8 mouse cellular contexts compared by ENCODE assay signal in the genomic region with DNA sequence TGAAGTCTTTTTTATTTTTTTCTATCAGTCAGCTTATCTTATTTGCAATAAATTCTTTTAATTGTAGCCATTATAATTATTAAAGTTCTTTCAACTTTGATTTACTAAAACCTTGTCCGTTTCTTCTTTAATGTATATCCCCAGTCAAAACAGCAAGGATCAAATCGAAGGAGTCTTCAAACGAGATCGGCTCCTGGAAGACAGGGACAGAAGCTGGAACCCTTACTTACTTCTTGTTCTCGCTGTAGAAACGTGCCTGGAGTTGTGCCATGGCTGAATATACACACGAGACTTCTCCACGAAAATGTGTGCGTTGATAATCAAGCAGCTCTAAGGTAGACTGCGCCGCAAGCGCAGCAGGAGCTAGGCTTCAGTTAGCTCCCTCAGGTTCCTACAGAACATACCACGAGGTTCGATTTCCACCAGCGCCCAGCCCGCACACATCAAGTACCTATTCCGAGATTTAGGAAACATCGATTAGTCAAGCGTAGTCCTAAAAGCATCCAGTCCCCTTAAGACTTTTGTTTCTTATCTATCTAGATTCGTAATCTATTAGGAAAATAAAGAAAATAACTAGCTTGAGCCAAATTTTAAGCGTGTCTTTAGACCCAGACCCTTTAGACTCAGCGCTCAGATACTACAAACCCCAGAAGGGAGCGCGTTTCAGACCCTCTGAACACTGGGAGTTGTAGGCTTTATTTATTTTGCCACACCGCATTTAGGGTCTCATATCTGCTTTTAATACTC. TPM values are rescaled to one million over a fixed set of nuclear protein-coding genes. Genes with fewer than 3 reads are reported as not detected.
DNase-seq lines count a peak whose midpoint lies in the region; ATAC-seq and TF ChIP-seq lines count a peak whose summit lies in the region.

No protein-coding gene starts in this region.

- TF ChIP-seq CTCF in CH12.LX (conservative IDR thresholded peaks at IDR 0.05 in 1 of 2, IDR thresholded peaks at IDR 0.05 in 1 of 2; ENCODE audit: low read depth in 2 of 2, low read length in 2 of 2) = no peak
- no peak for TF ChIP-seq CTCF in liver, postnatal 0 days (IDR thresholded peaks at IDR 0.05; ENCODE audit: low read depth)

- peaks cover 24 to 30% of the 10 kb centered on the region in 2 experiments for H3K36me3 ChIP-seq in CH12.LX (replicated peaks in 1 of 2; ENCODE audit: control insufficient read depth in 1 of 2, insufficient read depth in 1 of 2, low read length in 1 of 2)
- no peaks in the 10 kb centered on the region; the same call in 1 of the 2 replicates for H3K36me3 ChIP-seq in forebrain, embryonic 11.5 days (ENCODE audit: control insufficient read depth, insufficient read depth, low read length)
- peaks cover 7% of the 10 kb centered on the region; the same call in 1 of the 2 replicates for H3K36me3 ChIP-seq in liver, postnatal 0 days (replicated peaks; ENCODE audit: insufficient read depth, low read length)
- H3K36me3 ChIP-seq in neural tube, embryonic 14.5 days (ENCODE audit: control insufficient read depth, insufficient read depth, low read length) = peaks cover 8% of the 10 kb centered on the region; the same call in 1 of the 2 replicates

- in situ Hi-C loops in CH12.LX (cut with MboI; ENCODE audit: low pct_ligation_motif_present, low pct_unique_long_range_greater_than_20kb, low sequenced_read_pairs) = no loop called here

- no peak for TF ChIP-seq EP300 in CH12.LX (IDR thresholded peaks at IDR 0.05; ENCODE audit: low read length)
- TF ChIP-seq EP300 in liver, postnatal 0 days (IDR thresholded peaks at IDR 0.05; ENCODE audit: low read depth) = no peak

- H3K4me1 ChIP-seq in CH12.LX (ENCODE audit: control insufficient read depth in 1 of 2, insufficient read depth in 2 of 2) = peaks cover 2 to 17% of the 10 kb centered on the region in 2 experiments; a peak in 2 of 4 replicates
- H3K4me1 ChIP-seq in forebrain, embryonic 11.5 days (replicated peaks; ENCODE audit: control insufficient read depth, insufficient read depth, low read length) = no peaks in the 10 kb centered on the region; the same call in 1 of the 2 replicates
- H3K4me1 ChIP-seq in liver, postnatal 0 days (ENCODE audit: insufficient read depth) = peaks cover 11% of the 10 kb centered on the region
- H3K4me1 ChIP-seq in neural tube, embryonic 14.5 days (ENCODE audit: control insufficient read depth, insufficient read depth, low read length) = peaks cover 4% of the 10 kb centered on the region; the same call in 1 of the 2 replicates

- peak overlapping the region; percentile 53; the same call in 1 of the 2 replicates for H3K4me2 ChIP-seq in CH12.LX (ENCODE audit: insufficient read depth, low read depth, poor library complexity, severe bottlenecking)
- peak overlapping the region; percentile 59 for H3K4me2 ChIP-seq in forebrain, embryonic 11.5 days (ENCODE audit: low read depth, low read length, severe bottlenecking)
- H3K4me2 ChIP-seq in liver, postnatal 0 days (ENCODE audit: low read depth, low read length) = peak overlapping the region; percentile 81
- H3K4me2 ChIP-seq in neural tube, embryonic 14.5 days (ENCODE audit: low read depth, low read length) = peak overlapping the region; percentile 76

- no peaks in the 10 kb centered on the region for H3K27me3 ChIP-seq in CH12.LX (replicated peaks)
- H3K27me3 ChIP-seq in forebrain, embryonic 11.5 days (ENCODE audit: control insufficient read depth, insufficient read depth, low read length) = no peaks in the 10 kb centered on the region
- H3K27me3 ChIP-seq in liver, postnatal 0 days (ENCODE audit: insufficient read depth, low read length) = no peaks in the 10 kb centered on the region
- no peaks in the 10 kb centered on the region for H3K27me3 ChIP-seq in neural tube, embryonic 14.5 days (ENCODE audit: control insufficient read depth, insufficient read depth, low read length)

- H3K4me3 ChIP-seq in CH12.LX (replicated peaks in 1 of 3; ENCODE audit: low read depth in 2 of 3, low read length in 2 of 3, poor library complexity in 1 of 3) = peak overlapping the region; percentile 81 to 88 (median 83)
- H3K4me3 ChIP-seq in forebrain, embryonic 11.5 days (ENCODE audit: low read depth, low read length) = peak overlapping the region; percentile 90
- peak overlapping the region; percentile 77 for H3K4me3 ChIP-seq in liver, postnatal 0 days (ENCODE audit: low read depth, low read length)
- peak overlapping the region; percentile 70 for H3K4me3 ChIP-seq in neural tube, embryonic 14.5 days (ENCODE audit: low read depth, low read length)

- no peak for TF ChIP-seq RAD21 in CH12.LX (IDR thresholded peaks at IDR 0.05; ENCODE audit: low read depth, low read length)

- intact Hi-C loops in heart, postnatal 14 days (cut with DNase I) = loop anchor here (5.0 kb wide), 1 partner anchor 215 kb away; no protein-coding TSS in a partner anchor

- peak overlapping the region; percentile 66 for H3K9ac ChIP-seq in CH12.LX (ENCODE audit: insufficient read depth, low read depth)
- peak overlapping the region; percentile 96 for H3K9ac ChIP-seq in forebrain, embryonic 11.5 days (ENCODE audit: low read length)
- peak overlapping the region; percentile 94 for H3K9ac ChIP-seq in liver, postnatal 0 days (replicated peaks)
- H3K9ac ChIP-seq in neural tube, embryonic 14.5 days (replicated peaks; ENCODE audit: low read depth, low read length) = peak overlapping the region; percentile 95

- no peaks in the 10 kb centered on the region for H3K9me3 ChIP-seq in CH12.LX (replicated peaks; ENCODE audit: low read length)
- H3K9me3 ChIP-seq in forebrain, embryonic 11.5 days (ENCODE audit: control insufficient read depth, low read length) = no peaks in the 10 kb centered on the region
- H3K9me3 ChIP-seq in liver, postnatal 0 days (ENCODE audit: low read length) = no peaks in the 10 kb centered on the region
- no peaks in the 10 kb centered on the region for H3K9me3 ChIP-seq in neural tube, embryonic 14.5 days (ENCODE audit: control insufficient read depth, low read length)

- peak; percentile 81 for DNase-seq in CH12.LX (ENCODE audit: extremely low read depth)
- peak; percentile 11 for DNase-seq in c-Kit-negative CD71-positive TER-119-positive erythroid progenitor cells, embryonic 14.5 days (ENCODE audit: low read depth, low spot score)
- peak; percentile 76 for DNase-seq in forebrain, embryonic 11.5 days (ENCODE audit: low spot score)
- peak; percentile 45 to 55 for DNase-seq in heart, postnatal 14 days
- peak; percentile 74 for DNase-seq in layer of hippocampus, adult 11-12 months (ENCODE audit: low spot score)
- peak; percentile 71 for DNase-seq in liver, postnatal 0 days
- peak; percentile 72 for DNase-seq in testis, postnatal 10 days (ENCODE audit: low spot score)

- peak overlapping the region; percentile 9; the same call in 1 of the 2 replicates for H3K27ac ChIP-seq in CH12.LX (ENCODE audit: insufficient read depth, low read depth)
- peak overlapping the region; percentile 94; the same call in 1 of the 2 replicates for H3K27ac ChIP-seq in forebrain, embryonic 11.5 days (ENCODE audit: low read depth, low read length)
- H3K27ac ChIP-seq in liver, postnatal 0 days (ENCODE audit: low read depth) = peak overlapping the region; percentile 94
- H3K27ac ChIP-seq in neural tube, embryonic 14.5 days (ENCODE audit: low read depth, low read length) = peak overlapping the region; percentile 93; the same call in 1 of the 2 replicates

- dilution Hi-C loops in CH12.LX (cut with MboI; ENCODE audit: extremely low pct_ligation_motif_present, extremely low pct_unique_long_range_greater_than_20kb, low sequenced_read_pairs) = no loop called here

- peak; percentile 89 for ATAC-seq in forebrain, embryonic 11.5 days (replicated peaks; ENCODE audit: low FRiP score)
- peak; percentile 81 for ATAC-seq in liver, postnatal 0 days
- peak; percentile 90 for ATAC-seq in neural tube, embryonic 14.5 days (ENCODE audit: low read depth)

- no peak for TF ChIP-seq POLR2A in CH12.LX (IDR thresholded peaks at IDR 0.05; ENCODE audit: low read depth, low read length)

- under 1% methylated on average over 25 of the region's 25 CpGs for WGBS in forebrain, embryonic 11.5 days
- under 1% methylated on average over 25 of the region's 25 CpGs for WGBS in liver, postnatal 0 days (ENCODE audit: insufficient replicate concordance)
- whole genome bisulfite sequencing in neural tube, embryonic 14.5 days = under 1% methylated on average over 25 of the region's 25 CpGs

- peaks cover 31% of the 10 kb centered on the region for H3K79me2 ChIP-seq in CH12.LX (replicated peaks; ENCODE audit: control insufficient read depth, extremely low read depth, insufficient read depth, poor library complexity, severe bottlenecking)

TF ChIP-seq in CH12.LX, 34 proteins besides CTCF, POLR2A, EP300 and RAD21 (continues in another document):
- TF ChIP-seq KAT2A (IDR thresholded peaks at IDR 0.05; ENCODE audit: insufficient replicate concordance, low read length) (peak; percentile 89; the same call in 1 of the 2 replicates), NRF1 (IDR thresholded peaks at IDR 0.05; ENCODE audit: low read depth, low read length) (peak; percentile 37; the same call in 1 of the 2 replicates), TBP (conservative IDR thresholded peaks at IDR 0.05; ENCODE audit: low read depth, low read length) (no peak)

RNA-seq across cellular contexts. Expression of gene Carf, which starts 0.6 kb away (rescaled TPM):
- total RNA-seq in CH12.LX (2012; rRNA removed) (2.2 and 3.3 TPM in 2 replicates), CH12.LX (2014; rRNA removed) (3.2 TPM in 2 replicates)
- 2.1 and 3.0 TPM in 2 replicates for polyA plus RNA-seq in CH12.LX (2012; ENCODE audit: insufficient read length, low read depth)
- 6.3 and 6.6 TPM in 2 replicates for polyA plus RNA-seq in forebrain, embryonic 11.5 days (2014; fragmentation: Nextera tagmentation; extraction: Ambion mirVana)
- 1 to 10 TPM; 6.6 to 9.3 TPM for total RNA-seq in heart, postnatal 14 days (2021)
- polyA plus RNA-seq in liver, postnatal 0 days (2015; fragmentation: Nextera tagmentation; extraction: Ambion mirVana) = 1.3 and 1.7 TPM in 2 replicates
- polyA plus RNA-seq in neural tube, embryonic 14.5 days (2014; fragmentation: Nextera tagmentation; extraction: Ambion mirVana) = 11.7 and 12.2 TPM in 2 replicates

RNA-seq across cellular contexts. Expression of gene Wdr12, which starts 1.0 kb away (rescaled TPM):
- total RNA-seq in CH12.LX (2012; rRNA removed) = 58.7 and 76.9 TPM in 2 replicates
- total RNA-seq in CH12.LX (2014; rRNA removed) = 107 and 116 TPM in 2 replicates
- 97.4 and 112 TPM in 2 replicates for polyA plus RNA-seq in CH12.LX (2012; ENCODE audit: insufficient read length, low read depth)
- 53.9 and 62.4 TPM in 2 replicates for polyA plus RNA-seq in forebrain, embryonic 11.5 days (2014; fragmentation: Nextera tagmentation; extraction: Ambion mirVana)
- total RNA-seq in heart, postnatal 14 days (2021) = 10 to 100 TPM in 1 of 2 experiments, 1 to 10 TPM in 1; 9.3 to 10.9 TPM
- polyA plus RNA-seq in liver, postnatal 0 days (2015; fragmentation: Nextera tagmentation; extraction: Ambion mirVana) = 23.3 and 23.8 TPM in 2 replicates
- 46.8 and 47.6 TPM in 2 replicates for polyA plus RNA-seq in neural tube, embryonic 14.5 days (2014; fragmentation: Nextera tagmentation; extraction: Ambion mirVana)

RNA-seq across cellular contexts. Expression of gene Ica1l, which starts 54.5 kb away (rescaled TPM):
- total RNA-seq in CH12.LX (2012; rRNA removed) = 1.8 and 2.2 TPM in 2 replicates
- total RNA-seq in CH12.LX (2014; rRNA removed) = 5.0 and 6.2 TPM in 2 replicates
- 3.8 and 6.0 TPM in 2 replicates for polyA plus RNA-seq in CH12.LX (2012; ENCODE audit: insufficient read length, low read depth)
- polyA plus RNA-seq in forebrain, embryonic 11.5 days (2014; fragmentation: Nextera tagmentation; extraction: Ambion mirVana) = 1.5 and 2.3 TPM in 2 replicates
- 1 to 10 TPM in 1 of 2 experiments, under 1 TPM in 1; 0.53 to 1.2 TPM for total RNA-seq in heart, postnatal 14 days (2021)
- polyA plus RNA-seq in liver, postnatal 0 days (2015; fragmentation: Nextera tagmentation; extraction: Ambion mirVana) = 0.16 and 0.26 TPM in 2 replicates
- 50.2 and 60.2 TPM in 2 replicates for polyA plus RNA-seq in neural tube, embryonic 14.5 days (2014; fragmentation: Nextera tagmentation; extraction: Ambion mirVana)

Comparison
In these comparisons a context has a peak if more than half of its experiments do, and no peak if none do; other contexts are left out.
1. Peak in every context shown above with its lines: DNase-seq, ATAC-seq, H3K4me3 ChIP-seq and H3K27ac ChIP-seq.
2. DNase-seq: peak in every context shown above with its lines; median percentile 81 in CH12.LX; 76 in forebrain, embryonic 11.5 days; 74 in layer of hippocampus, adult 11-12 months; 72 in testis, postnatal 10 days; 71 in liver, postnatal 0 days; 50 in heart, postnatal 14 days; 11 in c-Kit-negative CD71-positive TER-119-positive erythroid progenitor cells, embryonic 14.5 days.
3. H3K27ac ChIP-seq: peak in every context shown above with its lines; median percentile 94 in forebrain, embryonic 11.5 days; 94 in liver, postnatal 0 days; 93 in neural tube, embryonic 14.5 days; 9 in CH12.LX.